Mouse (Mus musculus): Measurements from ENCODE around the gene Tppp3. TPM values are rescaled to one million over a fixed set of nuclear protein-coding genes. Genes with fewer than 3 reads are reported as not detected.

Gene Tppp3
- polyA plus RNA-seq, 1 experiment, result 3.5 TPM

GRCm38 (mm10) chr8:105514194-105514593, 42.9 kb upstream of the Tppp3 start:
- WGBS, result 80% methylated on average over 6 of the region's 6 CpGs
- no peak overlapping the region for H3K4me3 ChIP-seq (replicated peaks; ENCODE audit: control insufficient read depth, low read depth, low read length)
- H3K4me1 ChIP-seq (ENCODE audit: control insufficient read depth, insufficient read depth, low read length), result peaks cover 3% of the 10 kb centered on the region
- TF ChIP-seq POLR2A (IDR thresholded peaks at IDR 0.05; ENCODE audit: borderline replicate concordance, control insufficient read depth, low read depth, low read length) (no peak), CTCF (IDR thresholded peaks at IDR 0.05; ENCODE audit: control insufficient read depth, insufficient read depth, low read length) (no peak)
- H3K27ac ChIP-seq (ENCODE audit: control insufficient read depth, insufficient read depth, low read depth, low read length, poor library complexity), result no peak overlapping the region

- TF ChIP-seq CTCF (IDR thresholded peaks at IDR 0.05; ENCODE audit: control insufficient read depth, insufficient read depth, low read length) (no peak), POLR2A (IDR thresholded peaks at IDR 0.05; ENCODE audit: borderline replicate concordance, control insufficient read depth, low read depth, low read length) (no peak)
- Histone ChIP-seq H3K27ac (ENCODE audit: control insufficient read depth, insufficient read depth, low read depth, low read length, poor library complexity) (no peak overlapping the region), H3K4me1 (ENCODE audit: control insufficient read depth, insufficient read depth, low read length) (no peaks in the 10 kb centered on the region), H3K4me3 (replicated peaks; ENCODE audit: control insufficient read depth, low read depth, low read length) (no peak overlapping the region)
- 30% methylated on average over 12 of the region's 12 CpGs for WGBS
Measured at GRCm38 (mm10) chr8:105509997-105510735, 38.8 kb upstream of the Tppp3 start.

GRCm38 (mm10) chr8:105508758-105509157, 37.4 kb upstream of the Tppp3 start:
- Histone ChIP-seq H3K4me3 (replicated peaks; ENCODE audit: control insufficient read depth, low read depth, low read length) (no peak overlapping the region), H3K27ac (ENCODE audit: control insufficient read depth, insufficient read depth, low read depth, low read length, poor library complexity) (no peak overlapping the region), H3K4me1 (ENCODE audit: control insufficient read depth, insufficient read depth, low read length) (no peaks in the 10 kb centered on the region)
- no peak for TF ChIP-seq CTCF (IDR thresholded peaks at IDR 0.05; ENCODE audit: control insufficient read depth, insufficient read depth, low read length)
- TF ChIP-seq POLR2A (IDR thresholded peaks at IDR 0.05; ENCODE audit: borderline replicate concordance, control insufficient read depth, low read depth, low read length), result no peak
- 84% methylated on average over 2 of the region's 2 CpGs for WGBS

- H3K4me1 ChIP-seq (ENCODE audit: control insufficient read depth, insufficient read depth, low read length), result no peaks in the 10 kb centered on the region
- no peak for TF ChIP-seq POLR2A (IDR thresholded peaks at IDR 0.05; ENCODE audit: borderline replicate concordance, control insufficient read depth, low read depth, low read length)
- TF ChIP-seq CTCF (IDR thresholded peaks at IDR 0.05; ENCODE audit: control insufficient read depth, insufficient read depth, low read length), result no peak
- no peak overlapping the region for H3K27ac ChIP-seq (ENCODE audit: control insufficient read depth, insufficient read depth, low read depth, low read length, poor library complexity)
- H3K4me3 ChIP-seq (replicated peaks; ENCODE audit: control insufficient read depth, low read depth, low read length), result no peak overlapping the region
- 43% methylated on average over 6 of the region's 6 CpGs for WGBS
Measured at GRCm38 (mm10) chr8:105506977-105507376, 35.7 kb upstream of the Tppp3 start.

- TF ChIP-seq POLR2A (IDR thresholded peaks at IDR 0.05; ENCODE audit: borderline replicate concordance, control insufficient read depth, low read depth, low read length) (no peak), CTCF (IDR thresholded peaks at IDR 0.05; ENCODE audit: control insufficient read depth, insufficient read depth, low read length) (no peak)
- WGBS, result 69% methylated on average over 3 of the region's 3 CpGs
- H3K27ac ChIP-seq (ENCODE audit: control insufficient read depth, insufficient read depth, low read depth, low read length, poor library complexity), result no peak overlapping the region
- H3K4me1 ChIP-seq (ENCODE audit: control insufficient read depth, insufficient read depth, low read length), result no peaks in the 10 kb centered on the region
- no peak overlapping the region for H3K4me3 ChIP-seq (replicated peaks; ENCODE audit: control insufficient read depth, low read depth, low read length)
Measured at GRCm38 (mm10) chr8:105504617-105505016, 33.3 kb upstream of the Tppp3 start.

- Histone ChIP-seq H3K27ac (ENCODE audit: control insufficient read depth, insufficient read depth, low read depth, low read length, poor library complexity) (no peak overlapping the region), H3K4me3 (replicated peaks; ENCODE audit: control insufficient read depth, low read depth, low read length) (peak overlapping the region; percentile 50), H3K4me1 (ENCODE audit: control insufficient read depth, insufficient read depth, low read length) (no peaks in the 10 kb centered on the region; the same call in 1 of the 2 replicates)
- TF ChIP-seq POLR2A (IDR thresholded peaks at IDR 0.05; ENCODE audit: borderline replicate concordance, control insufficient read depth, low read depth, low read length), result no peak
- no peak for TF ChIP-seq CTCF (IDR thresholded peaks at IDR 0.05; ENCODE audit: control insufficient read depth, insufficient read depth, low read length)
- WGBS, result 44% methylated on average over 12 of the region's 12 CpGs
Measured at GRCm38 (mm10) chr8:105499787-105500186, 28.5 kb upstream of the Tppp3 start.

GRCm38 (mm10) chr8:105496439-105497180, 25.3 kb upstream of the Tppp3 start, which contains the start of gene Zdhhc1:
TSS of gene Zdhhc1 (minus strand) at chr8:105496902.
- under 1% methylated on average over 68 of the region's 68 CpGs for WGBS
- H3K27ac ChIP-seq (ENCODE audit: control insufficient read depth, insufficient read depth, low read depth, low read length, poor library complexity), result peak within 1 kb of the TSS; percentile 33; the same call in 1 of the 2 replicates
- TF ChIP-seq CTCF (IDR thresholded peaks at IDR 0.05; ENCODE audit: control insufficient read depth, insufficient read depth, low read length) (peak; percentile 65), POLR2A (IDR thresholded peaks at IDR 0.05; ENCODE audit: borderline replicate concordance, control insufficient read depth, low read depth, low read length) (peak; percentile 47; the same call in 1 of the 2 replicates)
- H3K4me3 ChIP-seq (replicated peaks; ENCODE audit: control insufficient read depth, low read depth, low read length), result peak within 1 kb of the TSS; percentile 83
- no peaks in the 10 kb centered on the region; the same call in 1 of the 2 replicates for H3K4me1 ChIP-seq (ENCODE audit: control insufficient read depth, insufficient read depth, low read length)

Data from bone marrow, adult 2 months (tissue).